Mouse (Mus musculus) kidney, adult 2 months (tissue): ENCODE measurements around the gene Rsbn1l.

Source experiments
- CTCF ChIP-seq: fragments of 200-500 bp; conservative IDR thresholded peaks from 2 replicates; pipeline ENCODE4 v1.5.1; 2011; ENCODE audit warnings: low read depth, mild to moderate bottlenecking, control low read depth, low read length, moderate library complexity, mixed read lengths; ENCODE audit not compliant: insufficient read depth, insufficient read length
- POLR2A ChIP-seq: fragments of 200-500 bp; IDR thresholded peaks from one replicate; pipeline ENCODE4 v1.6.1; 2011; ENCODE audit warnings: low read depth, low read length, control low read depth

DNA sequence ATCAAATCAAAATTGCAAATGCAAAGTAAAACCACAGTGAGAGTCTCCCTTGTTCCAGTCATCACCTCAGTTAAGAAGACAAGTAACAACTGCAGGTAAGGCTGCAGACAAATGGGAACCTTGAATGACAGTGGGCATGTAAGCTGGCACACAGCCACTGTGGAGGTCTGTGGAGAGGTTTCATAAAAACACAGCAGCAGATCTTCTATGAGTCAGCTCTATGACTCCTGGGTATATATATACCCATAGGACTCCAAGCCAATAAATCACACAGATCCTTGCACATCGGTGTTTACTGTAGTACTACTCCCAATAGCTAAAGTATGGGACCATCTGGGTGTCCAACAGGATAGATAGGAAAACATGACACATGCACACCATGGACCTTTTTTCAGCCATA, 83.1 kb downstream of the Rsbn1l start:
- TF ChIP-seq POLR2A (no peak), CTCF (no peak)
